Mouse (Mus musculus): Measurements from ENCODE around the gene Prpf4.

The Prpf4 gene

DNA sequence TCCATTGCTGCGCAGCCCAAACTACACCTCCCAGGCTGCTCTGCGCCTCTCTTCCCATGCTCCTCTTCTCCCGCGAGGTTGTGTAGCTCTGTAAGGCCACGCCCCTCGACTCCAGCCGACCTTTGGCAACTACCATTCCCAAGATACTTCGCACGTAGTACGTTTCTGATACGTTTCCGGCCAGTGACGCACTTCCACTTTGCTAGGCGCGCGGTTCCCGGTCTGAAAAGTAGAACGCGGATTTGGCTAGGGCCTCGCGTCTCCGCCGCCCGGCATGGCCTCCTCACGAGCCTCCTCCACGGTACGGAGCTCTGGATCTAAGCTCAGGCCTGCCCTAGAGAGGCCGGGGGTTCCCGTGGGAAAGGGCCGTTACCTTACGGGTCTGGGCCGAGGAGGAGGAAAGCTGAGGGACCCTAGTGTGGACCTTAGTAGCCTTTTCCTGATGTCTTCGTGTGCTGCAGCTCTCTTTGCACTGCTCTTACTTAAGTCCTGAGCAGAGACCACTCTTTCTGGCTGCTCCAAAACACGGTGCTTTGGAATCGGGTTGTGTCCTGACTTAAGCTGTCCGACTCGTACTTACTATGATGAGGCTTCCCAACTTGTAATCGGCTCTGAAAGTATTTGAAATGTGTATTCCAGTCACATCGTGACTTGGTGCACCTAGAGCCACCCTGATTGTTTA, at the start of gene Prpf4, which contains the start of gene Cdc26:
Gene Prpf4 (plus strand): TSS at position 197 of the 682 bp plus-strand sequence.
Gene Cdc26 (minus strand): TSS at position 42 of the 682 bp plus-strand sequence.
- peak; percentile 95 for DNase-seq (ENCODE audit: low read depth in 2 of 2, low spot score in 2 of 2)

DNA sequence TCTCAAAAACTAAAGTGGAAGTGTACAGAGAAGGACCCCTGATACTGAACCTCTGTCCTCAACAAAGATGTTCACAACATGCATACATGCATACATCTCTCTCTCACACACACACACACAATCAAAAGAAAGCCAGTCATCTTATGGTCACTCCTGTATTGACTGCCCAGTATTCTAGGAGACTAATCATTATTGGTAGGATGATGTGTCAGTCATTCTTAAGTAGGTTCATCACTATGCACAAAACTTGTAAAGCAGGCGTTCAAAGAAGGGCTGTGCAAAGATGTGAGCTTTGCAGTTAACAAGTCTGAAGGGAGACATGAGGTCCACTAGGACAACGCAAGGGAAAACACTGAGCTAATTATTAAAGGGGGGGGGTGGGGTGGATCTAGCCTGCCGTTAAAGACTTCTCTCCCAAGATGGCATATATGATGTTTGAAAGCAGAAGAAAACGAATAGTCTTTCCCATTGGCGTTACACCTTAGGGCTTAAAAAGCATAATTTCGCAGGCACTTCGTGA, 49.3 kb upstream of the Prpf4 start:
- no peak for DNase-seq (ENCODE audit: low read depth in 2 of 2, low spot score in 2 of 2)

GRCm38 (mm10) chr4:62360088-62360804, 48.4 kb upstream of the Prpf4 start, which contains the start of the genes Fkbp15 and Slc31a1:
Fkbp15 (minus strand) TSS chr4:62360548.
Slc31a1 (plus strand) TSS chr4:62360727.
- peak; percentile 92 to 94 for DNase-seq (ENCODE audit: low read depth in 2 of 2, low spot score in 2 of 2)

DNA sequence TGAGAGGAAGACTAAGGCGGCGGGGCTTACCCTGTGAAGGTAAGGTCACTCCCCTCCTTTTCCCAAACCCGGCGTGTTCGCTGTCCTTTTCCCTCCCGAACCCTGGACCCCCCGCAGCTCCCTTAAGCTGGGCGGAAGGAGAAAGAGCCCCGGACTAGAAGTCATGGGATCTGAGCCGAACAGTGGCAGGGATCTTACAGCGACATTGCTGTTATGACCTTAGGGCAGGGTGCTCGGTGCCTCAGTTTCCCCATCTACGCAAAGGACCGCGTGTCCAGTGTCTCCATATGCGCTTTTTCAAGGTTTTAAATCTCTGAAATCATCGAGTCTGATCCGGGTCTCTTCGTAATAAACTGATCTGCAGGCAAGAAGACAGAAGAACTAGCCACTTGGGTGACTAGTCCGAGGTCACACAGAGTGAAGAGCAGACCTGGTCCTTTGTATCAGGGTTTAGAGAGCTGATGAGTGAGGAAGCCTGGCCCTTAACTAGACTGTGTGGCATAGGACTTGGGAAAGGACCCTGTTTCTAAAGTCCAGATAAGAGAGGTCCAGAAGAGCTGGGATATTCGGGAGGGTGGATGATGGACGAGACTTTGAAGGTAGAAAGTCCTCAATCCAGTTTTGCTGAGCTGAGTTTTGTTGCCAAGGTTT, 47.7 kb upstream of the Prpf4 start:
- peak; percentile 3 to 4 for DNase-seq (ENCODE audit: low read depth in 2 of 2, low spot score in 2 of 2)

DNA sequence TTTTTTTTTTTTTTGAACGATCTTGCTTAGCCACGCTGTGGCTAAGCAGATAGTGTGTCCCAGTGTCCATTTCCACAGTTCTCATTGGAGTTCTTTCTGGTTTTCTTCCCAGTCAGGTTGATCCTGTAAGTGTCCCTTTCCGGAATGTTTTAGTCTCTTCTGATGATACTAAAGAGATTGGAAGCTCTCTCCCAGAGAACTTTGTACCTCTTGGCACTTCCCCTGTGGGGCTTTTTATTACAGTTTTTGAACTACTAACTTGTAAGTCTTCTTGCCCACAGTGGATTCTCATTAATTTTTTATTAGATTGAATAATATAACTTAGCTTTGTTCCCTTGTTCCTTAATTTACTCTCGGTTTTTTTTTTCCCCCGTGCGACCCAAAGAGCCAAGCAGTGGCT, 47.0 kb upstream of the Prpf4 start:
- no peak for DNase-seq (ENCODE audit: low read depth in 2 of 2, low spot score in 2 of 2)

- DNase-seq (ENCODE audit: low read depth in 2 of 2, low spot score in 2 of 2): no peak
Measured at GRCm38 (mm10) chr4:62361997-62362396, 46.6 kb upstream of the Prpf4 start.

GRCm38 (mm10) chr4:62362437-62362836, 46.2 kb upstream of the Prpf4 start:
- no peak for DNase-seq (ENCODE audit: low read depth in 2 of 2, low spot score in 2 of 2)

DNA sequence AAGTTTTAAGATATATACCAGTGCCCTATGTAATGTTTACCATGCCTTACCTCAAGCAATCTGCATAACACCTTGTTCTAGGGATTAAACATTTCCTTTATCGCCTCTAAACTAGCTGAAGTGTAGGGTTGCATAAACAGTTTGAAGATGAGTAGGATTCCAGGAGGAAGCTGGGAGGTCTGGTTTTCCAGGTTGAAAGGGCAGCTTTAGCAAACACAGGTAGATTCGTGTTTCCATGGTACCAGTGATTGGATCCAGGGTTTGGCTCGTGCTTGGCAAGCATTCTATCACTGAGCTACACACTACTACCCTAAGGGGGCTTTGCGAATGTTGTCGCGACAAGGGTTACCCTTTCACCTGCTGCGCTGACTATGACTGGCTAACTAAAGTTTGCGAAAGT, 44.3 kb upstream of the Prpf4 start:
- DNase-seq (ENCODE audit: low read depth in 2 of 2, low spot score in 2 of 2): no peak

DNA sequence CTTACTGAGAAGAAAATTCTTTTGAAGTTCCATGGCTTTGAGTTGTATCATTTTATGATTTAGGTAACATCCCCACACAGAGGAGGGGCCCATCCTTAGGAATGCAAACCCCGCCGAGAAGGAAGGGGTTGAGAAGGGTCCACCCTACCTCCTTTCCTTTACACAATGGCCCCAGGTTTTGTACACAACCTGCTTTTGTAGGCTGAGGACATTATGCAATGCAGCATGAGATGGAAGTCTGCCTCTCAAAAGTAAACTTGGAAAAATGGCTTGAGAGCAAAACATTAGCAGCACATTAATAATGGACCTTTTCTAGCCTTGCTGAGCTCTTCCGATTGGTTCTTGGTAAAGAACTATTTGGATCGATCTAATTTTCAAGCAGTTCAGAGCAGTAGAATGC, 42.3 kb upstream of the Prpf4 start:
- DNase-seq (ENCODE audit: low read depth in 2 of 2, low spot score in 2 of 2): no peak

GRCm38 (mm10) chr4:62367586-62367985, 41.0 kb upstream of the Prpf4 start:
- DNase-seq (ENCODE audit: low read depth in 2 of 2, low spot score in 2 of 2): no peak

DNA sequence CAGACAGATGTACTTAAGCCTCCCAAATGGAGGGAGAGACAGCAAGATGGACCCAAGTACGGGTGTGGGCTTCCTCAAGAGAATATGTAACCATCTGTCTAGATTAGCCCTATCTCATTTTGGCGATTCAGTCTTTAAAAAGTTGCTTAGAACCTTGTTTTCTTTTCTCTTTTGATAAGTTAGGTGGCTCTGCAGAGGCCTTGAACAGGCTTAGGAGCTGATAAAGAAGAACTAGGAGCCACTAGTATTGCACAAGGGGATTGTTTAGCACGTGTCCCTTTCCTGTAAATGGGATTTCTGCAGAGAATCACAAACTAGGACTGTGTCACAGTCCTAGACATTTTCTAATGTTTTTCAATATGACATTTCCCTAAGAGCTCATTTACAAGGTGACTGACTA, 39.5 kb upstream of the Prpf4 start:
- no peak for DNase-seq (ENCODE audit: low read depth in 2 of 2, low spot score in 2 of 2)

- DNase-seq (ENCODE audit: low read depth in 2 of 2, low spot score in 2 of 2): no peak
Measured at GRCm38 (mm10) chr4:62372410-62372809, 36.2 kb upstream of the Prpf4 start.

DNA sequence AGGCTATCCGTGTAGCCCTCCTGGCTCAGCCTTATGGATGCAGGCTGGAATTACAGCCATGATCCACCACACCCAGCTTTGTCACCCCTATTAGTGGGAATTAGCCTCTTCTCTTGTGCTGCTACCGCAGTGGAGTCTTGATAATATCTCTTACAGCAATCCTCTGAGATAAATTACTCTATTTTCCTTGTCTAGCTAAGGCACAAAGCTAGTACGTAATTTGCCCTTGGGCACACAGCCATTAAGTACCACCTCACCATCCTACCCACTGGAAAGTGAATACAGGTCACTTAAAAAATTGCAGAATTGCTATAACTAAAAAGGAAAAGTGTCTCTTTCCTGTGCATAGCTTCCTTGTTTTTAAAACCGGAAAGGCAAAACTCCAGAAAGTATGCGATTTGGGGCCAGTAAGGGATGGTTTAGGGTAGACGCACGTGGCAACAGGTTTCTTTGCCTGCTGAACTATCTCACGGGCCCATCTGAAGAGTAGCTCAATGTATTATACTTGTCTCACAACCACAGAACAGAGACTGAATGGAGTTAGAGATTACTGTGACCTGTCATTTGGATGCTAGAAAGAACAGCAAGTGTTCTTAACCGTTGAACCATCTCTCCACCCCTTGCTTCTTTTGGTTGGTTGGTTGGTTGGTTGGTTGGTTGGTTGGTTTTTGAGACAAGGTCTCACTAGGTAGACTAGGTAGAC, 35.6 kb upstream of the Prpf4 start:
- no peak for DNase-seq (ENCODE audit: low read depth in 2 of 2, low spot score in 2 of 2)

DNA sequence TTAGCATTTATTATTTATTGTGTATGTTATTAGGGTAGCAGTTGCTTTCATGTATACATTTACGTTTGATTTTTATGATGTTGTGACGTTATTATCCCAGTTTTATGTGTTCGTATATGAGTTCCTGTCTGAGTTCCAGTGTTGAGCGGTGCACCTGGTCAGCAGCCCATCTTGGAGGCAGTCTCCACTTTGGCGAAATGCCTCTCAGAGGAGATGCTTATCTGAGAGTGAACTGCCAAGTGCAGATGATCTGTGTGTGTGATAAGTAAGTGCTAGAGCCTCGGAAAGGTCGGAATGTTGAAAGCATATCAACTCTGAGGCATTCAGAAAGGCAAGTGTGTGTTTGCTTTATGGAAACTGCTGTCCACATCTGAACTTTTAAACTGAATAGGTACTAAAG, 34.9 kb upstream of the Prpf4 start:
- no peak for DNase-seq (ENCODE audit: low read depth in 2 of 2, low spot score in 2 of 2)

- no peak for DNase-seq (ENCODE audit: low read depth in 2 of 2, low spot score in 2 of 2)
Measured at GRCm38 (mm10) chr4:62374342-62374741, 34.3 kb upstream of the Prpf4 start.

DNA sequence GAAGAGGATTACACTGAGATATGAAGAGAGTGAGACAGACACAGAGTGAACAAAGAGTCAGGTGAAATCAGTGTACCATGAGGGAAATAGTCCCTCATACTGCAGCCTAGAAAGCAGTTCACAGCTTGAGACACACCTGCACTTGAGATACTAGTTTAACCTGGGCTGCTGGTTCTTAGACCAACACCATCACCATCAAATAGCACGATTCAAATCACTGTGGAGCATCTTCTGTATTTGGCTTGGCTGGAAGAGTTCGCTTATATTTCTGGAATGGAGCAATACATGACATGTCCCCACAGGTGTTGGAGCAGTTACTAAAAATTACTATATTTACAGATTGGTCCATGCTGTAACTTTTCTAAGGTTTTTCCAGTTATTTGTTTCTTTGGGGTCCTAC, 32.5 kb upstream of the Prpf4 start:
- DNase-seq (ENCODE audit: low read depth in 2 of 2, low spot score in 2 of 2): no peak

- DNase-seq (ENCODE audit: low read depth in 2 of 2, low spot score in 2 of 2): no peak
Measured at GRCm38 (mm10) chr4:62379724-62380381, 28.7 kb upstream of the Prpf4 start.

DNA sequence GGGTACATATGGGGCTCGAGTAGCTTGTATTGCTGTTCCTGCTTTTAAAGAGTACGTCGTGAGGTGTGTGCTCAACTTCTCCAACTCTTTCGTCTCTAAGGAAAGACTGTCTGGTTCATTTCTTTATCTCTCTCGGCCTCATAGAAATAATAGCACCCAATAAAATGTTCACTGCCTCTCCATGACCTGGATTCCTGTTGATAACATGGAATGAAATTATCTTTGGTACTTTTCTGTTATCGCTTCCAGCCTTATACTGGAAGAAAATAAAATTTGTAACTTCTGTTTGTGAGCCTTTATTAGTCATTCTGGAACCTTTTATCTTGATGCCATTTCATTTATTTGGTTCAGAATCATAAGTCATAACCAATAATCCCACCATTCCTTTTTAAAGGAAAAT, 25.4 kb upstream of the Prpf4 start:
- no peak for DNase-seq (ENCODE audit: low read depth in 2 of 2, low spot score in 2 of 2)

DNA sequence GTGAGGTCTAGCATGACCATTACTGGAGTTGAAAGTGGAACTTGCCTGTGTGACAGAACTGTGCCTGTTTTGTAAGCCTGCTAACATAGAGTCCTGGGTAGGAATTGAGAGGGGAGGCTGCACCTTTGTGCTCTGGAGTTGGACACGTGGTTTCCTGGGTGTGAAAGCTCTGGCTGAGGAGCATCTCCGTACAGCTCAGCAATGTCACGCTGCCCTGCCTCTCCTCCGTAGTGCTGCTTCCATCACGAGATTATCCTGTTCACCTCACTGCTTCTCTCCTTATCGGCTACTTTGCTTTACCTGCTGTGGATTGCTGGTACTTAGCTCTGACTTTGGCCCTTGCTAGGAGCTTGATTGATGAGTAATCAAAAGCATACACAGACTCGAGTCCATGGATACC, 24.8 kb upstream of the Prpf4 start:
- no peak for DNase-seq (ENCODE audit: low read depth in 2 of 2, low spot score in 2 of 2)

- no peak for DNase-seq (ENCODE audit: low read depth in 2 of 2, low spot score in 2 of 2)
Measured at GRCm38 (mm10) chr4:62384159-62384558, 24.4 kb upstream of the Prpf4 start.

DNA sequence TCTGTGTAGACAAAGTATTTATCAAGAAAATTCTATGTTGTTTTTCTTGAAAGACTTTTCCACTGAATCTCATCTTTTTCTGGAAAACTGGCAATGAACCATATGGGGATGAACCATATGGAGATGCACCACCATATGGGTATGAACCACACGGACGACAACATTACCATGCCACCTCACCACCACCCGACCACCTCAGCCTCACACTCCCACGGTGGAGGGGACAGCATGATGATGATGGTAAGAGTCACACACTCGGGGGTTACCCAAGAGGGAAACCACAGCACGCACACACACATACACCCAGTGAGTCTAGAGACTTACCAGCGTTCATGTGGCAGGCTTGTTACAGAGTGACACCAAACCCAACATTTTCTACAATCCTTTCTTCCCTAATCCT, 23.2 kb upstream of the Prpf4 start:
- DNase-seq (ENCODE audit: low read depth in 2 of 2, low spot score in 2 of 2): no peak
